Mouse (Mus musculus) Muller cell, postnatal 12 days (primary cell): ENCODE data around the gene Erp29.
A peak's percentile ranks its signal among the peaks of the same experiment; 100 is the strongest.
"Not testable (repeated sequence)": the region's sequence is repeated elsewhere in the genome, so short reads cannot be mapped to it uniquely, and the experiment has no call there.

ENCODE experiments used
- DNase-seq: peaks from one replicate; pipeline ENCODE4 v3.0.0-alpha.2; 2015; ENCODE audit errors: inconsistent ontology term

Gene Erp29

GRCm38 (mm10) chr5:121452026-121452869, at the start of gene Erp29:
Erp29 (minus strand) TSS chr5:121452506.
- peak; percentile 99 for DNase-seq

GRCm38 (mm10) chr5:121501424-121501996, 49.2 kb upstream of the Erp29 start:
- DNase-seq: not testable (repeated sequence)

GRCm38 (mm10) chr5:121500719-121501118, 48.4 kb upstream of the Erp29 start:
- DNase-seq: no peak

- DNase-seq: no peak
Observed at GRCm38 (mm10) chr5:121493305-121493704, 41.0 kb upstream of the Erp29 start.

- no peak for DNase-seq
Observed at GRCm38 (mm10) chr5:121484801-121485200, 32.5 kb upstream of the Erp29 start.

- peak; percentile 29 for DNase-seq
Observed at GRCm38 (mm10) chr5:121477680-121478079, 25.4 kb upstream of the Erp29 start.

GRCm38 (mm10) chr5:121476040-121476439, 23.7 kb upstream of the Erp29 start:
- no peak for DNase-seq

GRCm38 (mm10) chr5:121474610-121475009, 22.3 kb upstream of the Erp29 start:
- DNase-seq: no peak

GRCm38 (mm10) chr5:121472411-121472810, 20.1 kb upstream of the Erp29 start:
- no peak for DNase-seq

GRCm38 (mm10) chr5:121469566-121469965, 17.3 kb upstream of the Erp29 start:
- DNase-seq: no peak

GRCm38 (mm10) chr5:121463601-121464250, 11.4 kb upstream of the Erp29 start:
- no peak for DNase-seq

- DNase-seq: no peak
Observed at GRCm38 (mm10) chr5:121462967-121463366, 10.7 kb upstream of the Erp29 start.

- DNase-seq: no peak
Observed at GRCm38 (mm10) chr5:121462171-121462502, 9.8 kb upstream of the Erp29 start.

- no peak for DNase-seq
Observed at GRCm38 (mm10) chr5:121461339-121462170, 9.2 kb upstream of the Erp29 start.

- no peak for DNase-seq
Observed at GRCm38 (mm10) chr5:121455510-121456265, 3.4 kb upstream of the Erp29 start.

- DNase-seq: peak; percentile 5
Observed at GRCm38 (mm10) chr5:121454503-121454782, 2.1 kb upstream of the Erp29 start.

- DNase-seq: no peak
Observed at GRCm38 (mm10) chr5:121453743-121454502, 1.6 kb upstream of the Erp29 start.

- DNase-seq: no peak
Observed at GRCm38 (mm10) chr5:121452906-121453305, 600 bp upstream of the Erp29 start.

- peak; percentile 75 for DNase-seq
Observed at GRCm38 (mm10) chr5:121451644-121452025, 671 bp downstream of the Erp29 start, which contains the start of gene Tmem116. Tmem116 (plus strand) TSS chr5:121451893.

GRCm38 (mm10) chr5:121451203-121451602, 1.1 kb downstream of the Erp29 start:
- DNase-seq: no peak

GRCm38 (mm10) chr5:121450476-121450875, 1.8 kb downstream of the Erp29 start:
- DNase-seq: no peak
